Mouse (Mus musculus) midbrain, embryonic 13.5 days (tissue): ENCODE measurements around the gene Zfp473. TPM values are rescaled to one million over a fixed set of nuclear protein-coding genes. Genes with fewer than 3 reads are reported as not detected.
A peak's percentile ranks its signal among the peaks of the same experiment; 100 is the strongest.
"Not testable (repeated sequence)": the region's sequence is repeated elsewhere in the genome, so short reads cannot be mapped to it uniquely, and the experiment has no call there.

Experiments used
- ATAC-seq: fragments of 200-750 bp; cut with Nextera tagmentation; 2 replicates; pipeline ENCODE4 v1.8.0; 2017; ENCODE audit warnings: mild to moderate bottlenecking, moderate TSS enrichment, moderate library complexity
- H3K27ac ChIP-seq: fragments of 300-500 bp; sonication (generic); 2 replicates; pipeline ENCODE4 v1.5.1; 2015; ENCODE audit warnings: inconsistent platforms, mild to moderate bottlenecking, moderate library complexity
- H3K27me3 ChIP-seq: fragments of 300-500 bp; sonication (generic); 2 replicates; pipeline ENCODE4 v1.6.1; 2015; ENCODE audit warnings: mild to moderate bottlenecking, inconsistent platforms
- H3K36me3 ChIP-seq: fragments of 300-500 bp; sonication (generic); 2 replicates; pipeline ENCODE4 v1.6.1; 2015; ENCODE audit warnings: mild to moderate bottlenecking, inconsistent platforms
- H3K4me1 ChIP-seq: fragments of 300-500 bp; sonication (generic); replicated peaks from 2 replicates; pipeline ENCODE4 v1.6.1; 2015; ENCODE audit warnings: inconsistent platforms
- H3K4me2 ChIP-seq: fragments of 300-500 bp; sonication (generic); replicated peaks from 2 replicates; pipeline ENCODE4 v1.6.1; 2015; ENCODE audit warnings: moderate library complexity, mild to moderate bottlenecking, inconsistent platforms
- H3K4me3 ChIP-seq: fragments of 300-500 bp; sonication (generic); replicated peaks from 2 replicates; pipeline ENCODE4 v1.5.1; 2015; ENCODE audit warnings: mild to moderate bottlenecking, inconsistent platforms
- H3K9ac ChIP-seq: fragments of 300-500 bp; sonication (generic); replicated peaks from 2 replicates; pipeline ENCODE4 v1.6.1; 2015; ENCODE audit warnings: mild to moderate bottlenecking, inconsistent platforms
- H3K9me3 ChIP-seq: fragments of 300-500 bp; sonication (generic); 2 replicates; pipeline ENCODE4 v1.6.1; 2016; ENCODE audit warnings: mild to moderate bottlenecking, inconsistent platforms
- WGBS: fragments of 180-500 bp; shearing (Covaris S2); methylation state at CpG from one replicate; pipeline ENCODE4 v1.1.7; 2015; 5-methylcytosine and 5-hydroxymethylcytosine counted together
- polyA plus RNA-seq: library from polyadenylated mRNA; unstranded; fragments of >200 nt; fragmentation: Nextera tagmentation; extraction: Ambion mirVana; gene quantifications from 2 replicates; pipeline ENCODE4 v1.2.1, GENCODE M21; 2015

Zfp473 gene
- polyA plus RNA-seq, 1 experiment from 2014 or later = 1.4 TPM

DNA sequence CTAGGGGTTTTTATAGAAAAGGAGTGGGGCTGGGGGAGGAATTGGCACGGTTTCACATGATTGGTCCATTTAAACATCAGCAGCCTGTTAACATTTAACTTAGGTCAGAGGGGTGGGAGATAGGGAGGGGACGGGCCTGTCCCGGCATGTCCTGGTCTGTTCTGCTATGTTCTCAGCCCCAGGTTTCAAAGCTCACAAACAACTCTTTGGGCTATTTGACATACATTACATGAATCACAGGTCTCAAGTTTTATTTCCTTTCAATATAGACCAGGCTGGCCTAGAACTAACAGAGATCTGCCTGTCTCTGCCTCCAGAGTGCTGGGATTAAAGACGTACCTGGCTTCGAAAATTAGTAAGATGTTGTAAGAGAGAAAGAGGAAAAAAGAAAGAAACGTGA lies 42.8 kb downstream of the Zfp473 start:
- H3K9ac ChIP-seq, ATAC-seq, H3K4me2 ChIP-seq, H3K4me3 ChIP-seq, H3K9me3 ChIP-seq, H3K36me3 ChIP-seq, H3K4me1 ChIP-seq, H3K27ac ChIP-seq, H3K27me3 ChIP-seq: not testable (repeated sequence)
- WGBS = 89% methylated on average over 6 of the region's 6 CpGs

DNA sequence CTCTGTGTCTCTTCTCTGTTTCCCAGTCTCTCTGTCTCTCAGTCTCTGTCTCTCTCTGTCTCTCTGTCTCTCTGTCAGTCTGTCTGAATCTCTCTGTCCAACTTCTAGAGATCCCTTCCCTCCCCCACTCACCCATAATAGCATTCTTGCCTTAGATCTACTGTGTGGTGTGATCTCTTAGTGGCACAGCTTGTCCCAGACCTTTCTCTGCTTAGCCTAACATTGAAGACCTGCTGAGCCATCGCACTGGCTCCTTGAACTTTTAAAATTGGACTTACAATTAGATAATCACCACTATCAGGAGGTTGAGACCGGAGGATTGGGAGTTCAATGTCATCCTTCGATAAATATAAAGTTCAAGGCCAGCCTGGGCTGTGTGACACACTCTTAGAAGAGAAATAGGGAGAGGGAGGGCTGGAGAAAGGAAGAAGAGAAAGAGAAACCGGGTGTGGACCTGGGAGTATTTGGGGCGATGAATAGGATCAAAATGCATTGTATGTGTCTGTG lies 43.6 kb downstream of the Zfp473 start:
- 86% methylated on average over 5 of the region's 5 CpGs for WGBS
- no peaks in the 10 kb centered on the region for H3K27me3 ChIP-seq
- H3K4me1 ChIP-seq = no peaks in the 10 kb centered on the region
- H3K4me2 ChIP-seq = no peak overlapping the region
- H3K36me3 ChIP-seq = no peaks in the 10 kb centered on the region
- H3K9ac ChIP-seq = no peak overlapping the region
- ATAC-seq = no peak
- no peak overlapping the region for H3K27ac ChIP-seq
- no peak overlapping the region for H3K4me3 ChIP-seq
- H3K9me3 ChIP-seq = peaks cover 8% of the 10 kb centered on the region; the same call in 1 of the 2 replicates

DNA sequence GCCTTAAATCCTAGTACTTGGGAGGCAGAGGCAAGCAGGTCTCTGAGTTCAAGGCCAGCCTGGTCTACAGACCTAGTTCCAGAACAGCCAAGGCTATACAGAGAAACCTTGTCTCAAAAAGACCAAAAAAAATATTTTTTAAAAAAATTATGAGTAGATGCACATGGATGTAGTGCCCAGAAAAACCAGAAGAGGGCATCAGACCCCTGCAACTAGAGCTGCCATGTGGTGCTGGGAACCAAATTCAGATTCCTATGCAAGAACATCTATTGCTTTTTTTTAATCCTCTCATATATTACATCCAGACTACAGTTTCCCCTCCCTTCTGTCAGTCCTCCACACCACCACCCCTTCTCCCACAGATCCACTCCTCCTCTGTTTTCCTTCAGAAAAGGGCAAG lies 44.5 kb downstream of the Zfp473 start:
- Histone ChIP-seq H3K27me3 (no peaks in the 10 kb centered on the region), H3K27ac (no peak overlapping the region)

DNA sequence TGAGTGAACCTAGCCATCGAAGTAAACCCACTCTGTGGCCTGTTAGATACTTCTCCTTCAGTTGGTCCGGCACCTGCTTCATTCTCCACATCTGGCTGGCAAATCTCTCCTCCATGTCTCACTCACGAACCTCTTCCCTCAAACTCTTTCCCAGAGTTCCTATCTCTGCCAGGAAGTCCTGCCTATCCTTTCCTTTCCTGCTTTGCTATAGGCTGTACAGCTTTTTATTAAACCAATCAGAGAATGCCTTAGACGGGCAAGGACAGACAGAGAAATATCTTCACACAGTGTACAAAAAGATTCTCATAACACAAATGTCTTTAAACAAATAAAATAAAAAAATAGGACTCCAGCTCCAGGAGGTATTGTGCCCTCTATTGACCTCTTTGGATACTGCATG lies 45.8 kb downstream of the Zfp473 start:
- Histone ChIP-seq H3K4me1 (no peaks in the 10 kb centered on the region), H3K9ac (no peak overlapping the region), H3K4me3 (no peak overlapping the region), H3K36me3 (no peaks in the 10 kb centered on the region), H3K27me3 (no peaks in the 10 kb centered on the region), H3K27ac (no peak overlapping the region), H3K9me3 (peaks cover 8% of the 10 kb centered on the region; the same call in 1 of the 2 replicates), H3K4me2 (no peak overlapping the region)
- ATAC-seq = no peak
- 96% methylated on average over 4 of the region's 4 CpGs for WGBS

More for the DNA sequence above, 44.5 kb downstream of the Zfp473 start:
- H3K36me3 ChIP-seq = no peaks in the 10 kb centered on the region
- no peaks in the 10 kb centered on the region for H3K4me1 ChIP-seq
- no peak overlapping the region for H3K9ac ChIP-seq
- no peak overlapping the region for H3K4me3 ChIP-seq
- peaks cover 8% of the 10 kb centered on the region; the same call in 1 of the 2 replicates for H3K9me3 ChIP-seq
- H3K4me2 ChIP-seq = no peak overlapping the region
- ATAC-seq = no peak

DNA sequence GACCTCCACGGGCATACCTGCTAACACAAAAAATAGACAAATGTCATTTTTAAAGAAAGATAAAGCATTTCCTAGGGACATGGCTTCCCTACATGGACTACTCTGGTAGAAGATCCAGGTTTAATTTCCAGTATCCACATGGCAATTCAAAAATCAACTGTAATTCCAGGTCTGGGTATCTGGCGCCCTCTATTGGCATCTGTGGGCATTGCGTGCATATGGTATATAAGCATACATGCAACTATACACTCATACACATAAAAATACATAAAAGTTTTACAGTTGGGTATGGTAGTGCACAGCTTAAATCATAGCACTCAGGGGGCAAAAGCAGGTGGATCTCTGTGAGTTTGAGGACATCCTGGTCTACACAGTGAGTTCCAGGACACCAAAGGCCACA lies 46.5 kb downstream of the Zfp473 start:
- Histone ChIP-seq H3K4me1 (no peaks in the 10 kb centered on the region), H3K27me3 (no peaks in the 10 kb centered on the region), H3K9me3 (peaks cover 5% of the 10 kb centered on the region; the same call in 1 of the 2 replicates), H3K9ac (no peak overlapping the region), H3K4me3 (no peak overlapping the region), H3K4me2 (no peak overlapping the region), H3K27ac (no peak overlapping the region), H3K36me3 (no peaks in the 10 kb centered on the region)
- 58% methylated on average over 3 of the region's 3 CpGs for WGBS
- ATAC-seq = no peak

DNA sequence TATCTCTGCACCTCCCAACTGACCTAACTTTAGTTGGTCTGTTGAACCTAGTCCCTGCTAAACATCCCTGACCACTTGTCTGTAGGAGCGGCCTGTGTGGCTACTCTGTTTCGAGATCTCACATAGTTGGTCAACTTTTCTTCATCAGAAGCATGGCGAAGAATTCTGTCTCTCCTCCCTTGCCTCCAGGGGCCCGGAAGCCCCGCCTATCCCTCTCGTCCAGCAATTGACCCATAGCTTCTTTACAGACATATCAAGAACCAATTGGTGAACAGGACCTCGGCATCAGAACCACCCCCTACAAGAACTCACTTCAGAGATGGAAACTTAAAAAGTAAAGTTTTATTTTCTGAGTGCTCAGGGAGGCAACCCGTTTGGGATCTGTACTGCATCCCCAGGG lies 47.9 kb downstream of the Zfp473 start:
- Histone ChIP-seq H3K4me3 (no peak overlapping the region), H3K36me3 (no peaks in the 10 kb centered on the region), H3K9ac (no peak overlapping the region), H3K4me1 (no peaks in the 10 kb centered on the region), H3K4me2 (no peak overlapping the region), H3K9me3 (peaks cover 5% of the 10 kb centered on the region; the same call in 1 of the 2 replicates), H3K27me3 (no peaks in the 10 kb centered on the region), H3K27ac (no peak overlapping the region)
- ATAC-seq = no peak
- 81% methylated on average over 8 of the region's 8 CpGs for WGBS

DNA sequence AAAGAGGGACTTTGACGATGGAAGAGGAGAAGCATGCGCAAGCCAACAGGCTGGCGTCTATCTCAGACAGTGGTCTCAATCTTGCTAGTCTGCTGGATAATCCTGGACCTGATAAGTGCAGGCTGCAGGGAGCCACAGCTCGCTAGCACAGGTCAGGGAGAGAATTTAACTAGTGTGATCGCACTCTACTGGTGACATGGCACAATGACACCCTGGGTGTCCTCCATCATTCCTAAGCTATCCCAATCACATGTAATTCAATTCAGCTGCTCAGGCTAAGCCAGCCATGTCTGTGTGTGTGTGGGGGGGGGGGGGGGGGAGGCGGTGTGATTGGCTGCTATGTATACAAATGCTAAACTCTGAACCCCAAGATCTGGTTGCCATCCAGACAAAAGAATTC lies 48.9 kb downstream of the Zfp473 start:
- peak; percentile 77 for ATAC-seq
- Histone ChIP-seq H3K9ac (no peak overlapping the region), H3K27ac (no peak overlapping the region), H3K36me3 (no peaks in the 10 kb centered on the region), H3K4me3 (no peak overlapping the region), H3K9me3 (peaks cover 5% of the 10 kb centered on the region; the same call in 1 of the 2 replicates), H3K4me1 (peaks cover 6% of the 10 kb centered on the region), H3K4me2 (no peak overlapping the region), H3K27me3 (no peaks in the 10 kb centered on the region)
- WGBS = 8% methylated on average over 6 of the region's 6 CpGs

DNA sequence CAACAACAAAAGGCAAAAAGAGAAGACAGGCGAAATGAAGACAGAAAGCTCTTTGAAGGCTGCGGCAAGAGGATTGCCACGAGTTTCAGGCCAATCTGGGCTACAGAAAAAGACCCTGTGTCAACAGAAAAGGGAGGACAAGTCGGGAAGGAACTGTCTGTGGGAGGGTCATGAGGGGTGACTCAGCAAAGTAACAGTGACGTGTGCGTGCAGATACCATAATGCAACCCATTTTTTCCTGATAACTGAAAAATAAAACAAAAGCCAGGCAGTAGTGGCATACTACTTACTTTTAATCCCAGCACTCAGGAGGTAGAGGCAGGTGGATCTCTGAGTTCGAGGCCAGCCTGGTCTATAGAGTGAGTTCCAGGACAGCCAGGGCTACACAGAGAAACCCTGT lies 52.9 kb downstream of the Zfp473 start:
- Histone ChIP-seq H3K27me3 (no peaks in the 10 kb centered on the region), H3K4me1 (peaks cover 6% of the 10 kb centered on the region), H3K4me3 (no peak overlapping the region), H3K4me2 (no peak overlapping the region), H3K9me3 (no peaks in the 10 kb centered on the region), H3K27ac (no peak overlapping the region), H3K9ac (no peak overlapping the region), H3K36me3 (no peaks in the 10 kb centered on the region)
- ATAC-seq = no peak
- 66% methylated on average over 7 of the region's 7 CpGs for WGBS

DNA sequence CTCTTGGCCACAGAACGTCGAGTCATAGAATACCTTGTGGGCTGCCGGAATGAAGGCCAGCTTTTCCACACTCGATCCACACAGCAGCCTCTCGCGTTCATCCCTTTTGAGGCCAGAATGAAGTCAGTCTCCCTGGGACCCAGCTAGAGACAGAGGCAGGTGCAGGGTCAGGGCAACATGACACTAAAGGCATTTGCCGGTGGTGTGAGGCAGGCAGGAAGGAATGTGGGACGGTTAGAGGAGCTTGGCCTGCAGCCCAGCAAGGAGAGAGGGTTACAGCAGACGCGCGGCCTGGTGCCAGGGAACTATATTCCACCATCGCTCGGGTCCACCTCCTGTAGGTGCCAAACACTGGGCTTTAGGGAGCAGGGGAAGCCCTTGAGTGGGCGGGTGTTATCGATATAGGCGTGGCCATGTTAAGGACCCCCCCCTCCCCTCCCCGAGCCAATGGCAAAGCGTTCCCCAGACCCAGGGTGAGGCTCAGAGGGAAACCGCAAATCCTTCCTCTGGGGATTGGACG lies 53.6 kb downstream of the Zfp473 start:
- Histone ChIP-seq H3K36me3 (no peaks in the 10 kb centered on the region), H3K9ac (0 out of 2 replicates have a peak overlapping the region, but pooled peaks have one; percentile 2), H3K4me2 (no peak overlapping the region), H3K27me3 (no peaks in the 10 kb centered on the region), H3K4me3 (no peak overlapping the region), H3K27ac (no peak overlapping the region), H3K4me1 (peaks cover 6% of the 10 kb centered on the region), H3K9me3 (no peaks in the 10 kb centered on the region)
- 15% methylated on average over 20 of the region's 20 CpGs for WGBS
- no peak for ATAC-seq

DNA sequence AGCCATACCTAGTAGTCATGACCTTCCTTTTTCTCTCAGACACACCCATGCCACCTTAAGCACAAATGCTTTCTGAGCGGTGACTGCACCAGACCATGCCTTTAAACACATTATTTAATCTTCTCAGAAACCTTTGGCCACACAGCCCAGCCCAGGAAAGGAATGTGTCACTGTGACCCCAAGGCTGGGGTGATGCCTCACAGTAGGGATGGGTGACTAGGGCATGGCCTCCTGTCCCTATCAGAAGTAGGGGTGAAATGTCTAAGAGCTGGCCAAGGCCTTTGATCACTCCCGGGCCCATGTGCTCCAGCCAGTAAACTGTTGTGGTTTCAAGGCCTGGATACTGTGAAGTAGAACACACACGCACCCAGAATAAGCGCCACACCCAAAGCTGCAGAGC lies 55.6 kb downstream of the Zfp473 start:
- Histone ChIP-seq H3K9ac (no peak overlapping the region), H3K4me1 (peaks cover 6% of the 10 kb centered on the region), H3K27me3 (no peaks in the 10 kb centered on the region), H3K4me3 (no peak overlapping the region), H3K36me3 (no peaks in the 10 kb centered on the region), H3K4me2 (no peak overlapping the region), H3K9me3 (no peaks in the 10 kb centered on the region), H3K27ac (no peak overlapping the region)
- WGBS = 92% methylated on average over 4 of the region's 4 CpGs
- no peak for ATAC-seq

DNA sequence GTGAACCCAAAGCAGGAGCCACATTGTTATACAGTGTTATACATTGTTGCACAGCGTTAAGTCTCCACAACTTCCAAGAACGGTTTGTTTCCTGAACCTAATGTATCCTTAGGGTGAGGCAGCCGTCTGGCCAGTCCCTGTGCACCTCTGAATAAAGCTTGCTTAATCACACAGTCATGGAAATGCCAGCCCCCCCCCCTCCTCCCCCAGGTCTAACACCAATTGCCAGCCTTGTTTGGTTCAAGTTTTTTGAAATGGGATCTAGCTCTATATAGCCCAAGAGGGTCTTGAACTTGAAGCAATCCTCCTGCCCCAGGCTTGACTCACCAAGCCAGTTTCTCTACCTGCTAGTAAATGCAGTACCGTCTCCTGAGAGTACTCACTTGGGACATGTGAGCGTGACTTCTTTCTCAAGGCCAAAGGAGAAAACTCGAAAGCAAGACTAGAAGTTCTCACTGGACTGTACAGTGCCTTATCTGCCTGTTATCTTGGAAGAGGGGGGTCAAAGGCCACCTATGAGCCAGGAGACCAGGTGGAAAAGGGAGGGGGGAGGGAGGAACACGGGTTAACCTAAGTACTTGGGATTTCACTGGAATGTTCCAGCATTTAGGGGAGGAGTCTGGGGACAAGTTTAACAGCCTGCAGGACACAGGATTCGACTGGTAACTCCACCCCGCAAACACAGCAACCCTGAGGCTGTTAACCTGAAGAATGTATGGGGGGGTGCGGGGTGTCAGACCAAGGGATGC lies 57.2 kb downstream of the Zfp473 start:
- Histone ChIP-seq H3K36me3 (no peaks in the 10 kb centered on the region), H3K9me3 (no peaks in the 10 kb centered on the region), H3K27me3 (no peaks in the 10 kb centered on the region), H3K4me2 (no peak overlapping the region), H3K9ac (no peak overlapping the region), H3K27ac (no peak overlapping the region), H3K4me1 (peaks cover 6% of the 10 kb centered on the region), H3K4me3 (no peak overlapping the region)
- no peak for ATAC-seq
- 83% methylated on average over 10 of the region's 10 CpGs for WGBS

DNA sequence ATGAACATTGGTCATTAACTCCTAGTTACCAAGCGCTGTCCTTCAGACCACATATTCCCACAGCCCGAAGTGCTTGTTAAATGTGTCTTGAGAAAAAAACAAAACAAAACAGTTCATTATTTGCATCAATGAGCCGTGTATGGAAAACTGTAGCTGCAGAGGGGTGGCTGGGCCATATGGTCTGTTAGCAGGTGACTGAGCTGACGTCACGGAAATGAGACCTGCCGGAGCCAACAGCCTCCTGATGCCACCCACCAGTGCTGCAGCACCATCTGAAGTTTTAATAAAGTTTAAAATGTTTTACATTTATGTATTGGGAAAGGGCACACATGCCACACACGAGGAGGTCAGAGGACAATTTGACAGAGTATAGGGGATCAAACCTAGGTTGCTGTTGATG lies 61.5 kb downstream of the Zfp473 start:
- ATAC-seq = no peak
- Histone ChIP-seq H3K9me3 (no peaks in the 10 kb centered on the region), H3K4me2 (no peak overlapping the region), H3K4me3 (no peak overlapping the region), H3K36me3 (no peaks in the 10 kb centered on the region), H3K9ac (no peak overlapping the region), H3K27me3 (no peaks in the 10 kb centered on the region), H3K4me1 (peaks cover 5% of the 10 kb centered on the region; the same call in 1 of the 2 replicates), H3K27ac (no peak overlapping the region)
- 91% methylated on average over 7 of the region's 7 CpGs for WGBS
